Comparison of ENCODE assay signal across 21 mouse cellular contexts in genomic region chr2:173714620-173715218, GRCm38 (mm10). TPM values are rescaled to one million over a fixed set of nuclear protein-coding genes. Genes with fewer than 3 reads are reported as not detected.
DNase-seq lines count a peak whose midpoint lies in the region; ATAC-seq lines count a peak whose summit lies in the region.
"Had no signal": no experiment of that assay in that cellular context is flagged by ENCODE, and none has a peak within 500 bp of the region (broad histone marks: within the 10 kb centered on the region; RNA-seq: fewer than 3 reads in every experiment).

No protein-coding gene starts in this region.

- H3K9ac ChIP-seq in forebrain, embryonic 13.5 days: peak overlapping the region; percentile 23; the same call in 1 of the 2 replicates
- peak overlapping the region; percentile 40; the same call in 1 of the 2 replicates for H3K9ac ChIP-seq in hindbrain, embryonic 14.5 days
- no peak overlapping the region for H3K9ac ChIP-seq in midbrain, embryonic 14.5 days (replicated peaks; ENCODE audit: low read length)
- H3K9ac ChIP-seq: limb, embryonic 15.5 days; liver, embryonic 15.5 days had no signal

- peak overlapping the region; percentile 12; the same call in 1 of the 2 replicates for H3K27ac ChIP-seq in embryonic facial prominence, embryonic 10.5 days (replicated peaks)
- no peak overlapping the region for H3K27ac ChIP-seq in forebrain, embryonic 13.5 days
- H3K27ac ChIP-seq in hindbrain, embryonic 14.5 days: peak overlapping the region; percentile 4; the same call in 1 of the 2 replicates
- peak overlapping the region; percentile 50; the same call in 1 of the 2 replicates for H3K27ac ChIP-seq in midbrain, embryonic 14.5 days (replicated peaks; ENCODE audit: low read depth, low read length)
- H3K27ac ChIP-seq: gastrocnemius, adult 2 months; limb, embryonic 15.5 days; liver, embryonic 15.5 days; macrophage had no signal

- peak; percentile 20; the same call in 1 of the 2 replicates for ATAC-seq in forebrain, embryonic 13.5 days
- peak; percentile 53; the same call in 1 of the 2 replicates for ATAC-seq in hindbrain, embryonic 14.5 days (ENCODE audit: low FRiP score)
- ATAC-seq in midbrain, embryonic 14.5 days (ENCODE audit: low FRiP score, low TSS enrichment): no peak
- no peak for ATAC-seq in CD4-positive, CD25-positive, alpha-beta regulatory T cell, adult 4 months

- H3K36me3 ChIP-seq in embryonic facial prominence, embryonic 10.5 days (replicated peaks): no peaks in the 10 kb centered on the region
- no peaks in the 10 kb centered on the region for H3K36me3 ChIP-seq in forebrain, embryonic 13.5 days (ENCODE audit: poor library complexity, severe bottlenecking)
- H3K36me3 ChIP-seq in hindbrain, embryonic 14.5 days (replicated peaks; ENCODE audit: control insufficient read depth, insufficient read depth): no peaks in the 10 kb centered on the region
- H3K36me3 ChIP-seq in midbrain, embryonic 14.5 days (ENCODE audit: control insufficient read depth, insufficient read depth, low read length): no peaks in the 10 kb centered on the region
- H3K36me3 ChIP-seq: limb, embryonic 15.5 days; liver, embryonic 15.5 days had no signal

- H3K27me3 ChIP-seq in embryonic facial prominence, embryonic 10.5 days (replicated peaks; ENCODE audit: low read depth, poor library complexity, severe bottlenecking): no peaks in the 10 kb centered on the region
- no peaks in the 10 kb centered on the region for H3K27me3 ChIP-seq in forebrain, embryonic 13.5 days
- no peaks in the 10 kb centered on the region for H3K27me3 ChIP-seq in hindbrain, embryonic 14.5 days (ENCODE audit: control insufficient read depth, insufficient read depth, low read length)
- H3K27me3 ChIP-seq in midbrain, embryonic 14.5 days (ENCODE audit: control insufficient read depth, insufficient read depth, low read length): no peaks in the 10 kb centered on the region
- H3K27me3 ChIP-seq: limb, embryonic 15.5 days; liver, embryonic 15.5 days had no signal

- peaks cover 29% of the 10 kb centered on the region for H3K4me1 ChIP-seq in embryonic facial prominence, embryonic 10.5 days
- peaks cover 15% of the 10 kb centered on the region for H3K4me1 ChIP-seq in forebrain, embryonic 13.5 days
- H3K4me1 ChIP-seq in hindbrain, embryonic 14.5 days (replicated peaks; ENCODE audit: control insufficient read depth, insufficient read depth, low read length): peaks cover 19% of the 10 kb centered on the region; the same call in 1 of the 2 replicates
- H3K4me1 ChIP-seq in midbrain, embryonic 14.5 days (ENCODE audit: control insufficient read depth, insufficient read depth, low read length): peaks cover 9% of the 10 kb centered on the region; the same call in 1 of the 2 replicates
- H3K4me1 ChIP-seq: liver, embryonic 15.5 days had no signal

- DNase-seq in embryonic facial prominence, embryonic 10.5 days (ENCODE audit: low spot score): no peak
- no peak for DNase-seq in hindbrain, embryonic 14.5 days (ENCODE audit: low spot score)
- peak; percentile 37 for DNase-seq in midbrain, embryonic 14.5 days
- no peak for DNase-seq in thymus, postnatal 10 days (ENCODE audit: low spot score in 2 of 2)
- no peak for DNase-seq in yolk sac, embryonic 10.5 days (ENCODE audit: low spot score)
- no peak for DNase-seq in right cerebral cortex, adult 18-20 months
- DNase-seq: adrenal gland, adult 2 months; cerebellum, adult 8-10 months; gastrocnemius, adult 2 months; heart, postnatal 10 days; kidney, adult 18-20 months; kidney, postnatal 36 days; layer of hippocampus, postnatal 36 days; thymus, postnatal 4 days had no signal

- no peaks in the 10 kb centered on the region for H3K9me3 ChIP-seq in embryonic facial prominence, embryonic 10.5 days
- H3K9me3 ChIP-seq in forebrain, embryonic 13.5 days (replicated peaks): no peaks in the 10 kb centered on the region
- no peaks in the 10 kb centered on the region for H3K9me3 ChIP-seq in hindbrain, embryonic 14.5 days (ENCODE audit: control insufficient read depth, low read length)
- H3K9me3 ChIP-seq in midbrain, embryonic 14.5 days (ENCODE audit: control insufficient read depth, low read length): no peaks in the 10 kb centered on the region
- H3K9me3 ChIP-seq: limb, embryonic 15.5 days; liver, embryonic 15.5 days had no signal

- no peak overlapping the region for H3K4me3 ChIP-seq in embryonic facial prominence, embryonic 10.5 days
- H3K4me3 ChIP-seq in forebrain, embryonic 13.5 days: no peak overlapping the region
- no peak overlapping the region for H3K4me3 ChIP-seq in hindbrain, embryonic 14.5 days (replicated peaks; ENCODE audit: low read length)
- H3K4me3 ChIP-seq in midbrain, embryonic 14.5 days (replicated peaks; ENCODE audit: low read depth, low read length): no peak overlapping the region
- H3K4me3 ChIP-seq: gastrocnemius, adult 2 months; limb, embryonic 15.5 days; liver, embryonic 15.5 days had no signal

- H3K4me2 ChIP-seq in forebrain, embryonic 13.5 days: no peak overlapping the region
- H3K4me2 ChIP-seq in hindbrain, embryonic 14.5 days (replicated peaks): no peak overlapping the region
- no peak overlapping the region for H3K4me2 ChIP-seq in midbrain, embryonic 14.5 days (ENCODE audit: low read length)
- H3K4me2 ChIP-seq: heart, embryonic 11.5 days; limb, embryonic 15.5 days; liver, embryonic 15.5 days had no signal

- WGBS in embryonic facial prominence, embryonic 10.5 days: 62% methylated on average over 8 of the region's 8 CpGs
- 35% methylated on average over 8 of the region's 8 CpGs for WGBS in forebrain, embryonic 13.5 days
- WGBS in hindbrain, embryonic 14.5 days: 27% methylated on average over 8 of the region's 8 CpGs
- WGBS in midbrain, embryonic 14.5 days: 34% methylated on average over 8 of the region's 8 CpGs

RNA-seq across cellular contexts. Expression of gene 1700010B08Rik, which starts 4.5 kb away (rescaled TPM):
- polyA plus RNA-seq in embryonic facial prominence, embryonic 10.5 days (2016; fragmentation: Nextera tagmentation; extraction: Ambion mirVana): not detected in 2 replicates
- not detected in 2 replicates for polyA plus RNA-seq in forebrain, embryonic 13.5 days (2015; fragmentation: Nextera tagmentation; extraction: Ambion mirVana)
- polyA plus RNA-seq in hindbrain, embryonic 14.5 days (2014; fragmentation: Nextera tagmentation; extraction: Ambion mirVana): not detected in 2 replicates
- polyA plus RNA-seq in midbrain, embryonic 14.5 days (2014; fragmentation: Nextera tagmentation; extraction: Ambion mirVana): not detected in 2 replicates
- not detected for polyA plus RNA-seq in CD4-positive, CD25-positive, alpha-beta regulatory T cell, adult 4 months (2017; shearing (Covaris generic))
- polyA plus RNA-seq: adrenal gland, adult 2 months; heart, embryonic 11.5 days; limb, embryonic 15.5 days; liver, embryonic 15.5 days; lung, embryonic 16.5 days; macrophage had no signal

RNA-seq across cellular contexts. Expression of gene Vapb, which starts 22.6 kb away (rescaled TPM):
- polyA plus RNA-seq in embryonic facial prominence, embryonic 10.5 days (2016; fragmentation: Nextera tagmentation; extraction: Ambion mirVana): 8.1 and 9.8 TPM in 2 replicates
- 9.0 and 11.4 TPM in 2 replicates for polyA plus RNA-seq in forebrain, embryonic 13.5 days (2015; fragmentation: Nextera tagmentation; extraction: Ambion mirVana)
- polyA plus RNA-seq in hindbrain, embryonic 14.5 days (2014; fragmentation: Nextera tagmentation; extraction: Ambion mirVana): 14.1 and 19.1 TPM in 2 replicates
- polyA plus RNA-seq in midbrain, embryonic 14.5 days (2014; fragmentation: Nextera tagmentation; extraction: Ambion mirVana): 14.8 and 24.3 TPM in 2 replicates
- 1 to 10 TPM; 1.5 to 1.7 TPM for polyA plus RNA-seq in CD4-positive, CD25-positive, alpha-beta regulatory T cell, adult 4 months (2017; shearing (Covaris generic))

RNA-seq across cellular contexts. Expression of gene Rab22a, which starts 55.2 kb away (rescaled TPM):
- 24.2 and 24.6 TPM in 2 replicates for polyA plus RNA-seq in embryonic facial prominence, embryonic 10.5 days (2016; fragmentation: Nextera tagmentation; extraction: Ambion mirVana)
- polyA plus RNA-seq in forebrain, embryonic 13.5 days (2015; fragmentation: Nextera tagmentation; extraction: Ambion mirVana): 33.2 and 34.8 TPM in 2 replicates
- polyA plus RNA-seq in hindbrain, embryonic 14.5 days (2014; fragmentation: Nextera tagmentation; extraction: Ambion mirVana): 38.0 and 43.7 TPM in 2 replicates
- polyA plus RNA-seq in midbrain, embryonic 14.5 days (2014; fragmentation: Nextera tagmentation; extraction: Ambion mirVana): 28.4 and 36.9 TPM in 2 replicates
- 1 to 10 TPM; 7.3 to 8.7 TPM for polyA plus RNA-seq in CD4-positive, CD25-positive, alpha-beta regulatory T cell, adult 4 months (2017; shearing (Covaris generic))

Comparison
In these comparisons a context has a peak if more than half of its experiments do, and no peak if none do; other contexts are left out.
1. ATAC-seq: peak in forebrain, embryonic 13.5 days (single experiment) and hindbrain, embryonic 14.5 days (single experiment); none in midbrain, embryonic 14.5 days (single experiment) and CD4-positive, CD25-positive, alpha-beta regulatory T cell, adult 4 months (single experiment).